Mouse (Mus musculus): ENCODE results near the gene Bcl2l10. TPM values are rescaled to one million over a fixed set of nuclear protein-coding genes. Genes with fewer than 3 reads are reported as not detected.

The Bcl2l10 gene
- polyA plus RNA-seq, 1 experiment from 2014 or later: not detected

DNA sequence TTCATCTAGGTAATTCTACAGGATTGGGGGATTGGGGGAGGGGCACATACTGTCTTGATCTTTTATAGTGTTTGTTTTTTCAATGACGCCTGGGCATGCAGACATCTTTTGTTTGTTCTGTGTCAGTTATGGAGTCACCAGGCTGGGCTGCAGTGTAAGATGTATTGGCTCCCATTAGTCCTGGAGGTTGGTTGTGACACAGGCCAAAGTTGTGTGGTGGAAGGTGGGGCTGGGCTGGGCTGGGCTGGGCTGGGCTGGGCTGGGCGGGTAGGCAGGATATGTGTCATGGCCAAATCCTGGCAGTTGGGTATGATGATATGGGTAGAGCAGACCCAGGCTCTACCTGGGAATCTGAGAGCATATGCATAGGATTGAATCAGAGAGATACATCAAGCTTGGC is 31.2 kb downstream of the Bcl2l10 start:
- Histone ChIP-seq H3K4me3 (no peak overlapping the region), H3K4me2 (replicated peaks) (no peak overlapping the region), H3K36me3 (no peaks in the 10 kb centered on the region), H3K9me3 (no peaks in the 10 kb centered on the region), H3K9ac (replicated peaks) (no peak overlapping the region), H3K27me3 (no peaks in the 10 kb centered on the region), H3K4me1 (no peaks in the 10 kb centered on the region), H3K27ac (replicated peaks) (no peak overlapping the region)
- WGBS: 92% methylated on average over 2 of the region's 2 CpGs
- no peak for ATAC-seq (ENCODE audit: low FRiP score, low read depth)

DNA sequence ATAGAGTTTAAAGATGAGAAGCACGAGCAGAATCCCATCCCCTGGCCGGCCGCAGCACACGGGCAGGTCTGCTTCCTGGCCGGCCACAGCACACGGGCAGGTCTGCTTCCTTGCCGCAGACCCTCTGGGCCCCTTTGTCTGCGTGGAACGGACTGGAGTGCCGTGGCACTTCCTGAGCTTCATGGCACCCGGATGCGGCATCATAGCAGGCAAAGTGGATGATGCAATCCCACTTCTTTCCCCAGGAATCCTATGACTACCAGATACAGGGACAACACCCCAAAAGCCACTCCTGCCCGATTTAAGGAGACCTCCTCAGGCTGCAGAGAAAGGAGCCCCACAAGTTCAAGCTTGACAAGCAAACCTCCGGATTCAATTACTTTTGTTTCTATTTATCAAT is 35.3 kb downstream of the Bcl2l10 start:
- H3K4me1 ChIP-seq: no peaks in the 10 kb centered on the region
- peaks cover 22% of the 10 kb centered on the region for H3K36me3 ChIP-seq
- no peak for ATAC-seq (ENCODE audit: low FRiP score, low read depth)
- no peaks in the 10 kb centered on the region for H3K9me3 ChIP-seq
- no peak overlapping the region for H3K9ac ChIP-seq (replicated peaks)
- H3K4me2 ChIP-seq (replicated peaks): no peak overlapping the region
- no peak overlapping the region for H3K27ac ChIP-seq (replicated peaks)
- no peaks in the 10 kb centered on the region for H3K27me3 ChIP-seq
- WGBS: 87% methylated on average over 14 of the region's 14 CpGs
- H3K4me3 ChIP-seq: no peak overlapping the region

- no peak for ATAC-seq (ENCODE audit: low FRiP score, low read depth)
- 86% methylated on average over 9 of the region's 9 CpGs for WGBS
- no peak overlapping the region for H3K9ac ChIP-seq (replicated peaks)
Measured at GRCm38 (mm10) chr9:75383785-75384184, 36.2 kb downstream of the Bcl2l10 start.

GRCm38 (mm10) chr9:75384337-75384962 is 36.9 kb downstream of the Bcl2l10 start:
- Histone ChIP-seq H3K4me1 (no peaks in the 10 kb centered on the region), H3K36me3 (peaks cover 35% of the 10 kb centered on the region), H3K4me2 (replicated peaks) (no peak overlapping the region), H3K27me3 (no peaks in the 10 kb centered on the region), H3K27ac (replicated peaks) (no peak overlapping the region), H3K4me3 (no peak overlapping the region), H3K9me3 (no peaks in the 10 kb centered on the region), H3K9ac (replicated peaks) (no peak overlapping the region)
- ATAC-seq (ENCODE audit: low FRiP score, low read depth): no peak
- 81% methylated on average over 3 of the region's 3 CpGs for WGBS

More at GRCm38 (mm10) chr9:75383785-75384184, 36.2 kb downstream of the Bcl2l10 start:
- Histone ChIP-seq H3K4me1 (no peaks in the 10 kb centered on the region), H3K36me3 (peaks cover 28% of the 10 kb centered on the region), H3K9me3 (no peaks in the 10 kb centered on the region), H3K4me3 (no peak overlapping the region), H3K27me3 (no peaks in the 10 kb centered on the region), H3K4me2 (replicated peaks) (no peak overlapping the region), H3K27ac (replicated peaks) (no peak overlapping the region)

DNA sequence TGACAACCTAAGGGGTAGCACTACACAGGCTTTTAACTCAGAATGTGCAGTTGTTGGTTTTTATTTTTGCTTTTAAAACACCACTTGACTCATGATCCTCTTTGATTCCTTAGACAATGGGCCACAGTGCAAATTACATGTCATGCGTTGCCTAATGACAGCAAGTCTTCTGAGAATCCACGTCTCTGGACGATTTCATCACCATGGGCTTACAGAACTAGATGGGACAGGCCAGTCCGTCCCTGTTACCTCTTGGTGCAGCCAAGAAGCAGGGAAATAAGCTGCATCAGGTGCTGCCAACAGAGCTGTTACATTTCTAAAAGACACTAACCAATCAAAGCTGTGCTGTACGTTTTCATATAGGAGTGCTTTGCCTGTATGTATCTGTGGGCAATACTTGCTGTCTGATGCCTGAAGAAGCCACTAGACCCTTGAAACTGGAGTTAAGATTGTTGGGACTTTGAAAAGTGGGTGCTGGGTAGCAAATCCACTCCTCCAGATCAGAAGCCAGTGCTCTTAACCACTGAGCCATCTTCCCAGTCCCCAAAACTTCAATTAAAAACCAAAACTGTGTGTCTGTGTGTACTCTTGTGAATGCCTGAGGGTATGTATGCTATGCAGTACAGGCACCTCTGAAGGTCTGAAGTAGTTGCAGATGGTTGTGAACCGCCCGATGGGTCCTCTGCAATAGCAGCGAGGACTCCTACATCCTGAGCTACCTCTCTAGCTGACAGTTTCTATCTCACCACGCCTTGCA is 37.8 kb downstream of the Bcl2l10 start:
- no peak for ATAC-seq (ENCODE audit: low FRiP score, low read depth)
- no peak overlapping the region for H3K9ac ChIP-seq (replicated peaks)
- no peaks in the 10 kb centered on the region for H3K4me1 ChIP-seq
- 85% methylated on average over 9 of the region's 9 CpGs for WGBS
- H3K4me3 ChIP-seq: no peak overlapping the region
- no peaks in the 10 kb centered on the region for H3K27me3 ChIP-seq
- peak overlapping the region; percentile 25; the same call in 1 of the 2 replicates for H3K27ac ChIP-seq (replicated peaks)
- no peaks in the 10 kb centered on the region for H3K9me3 ChIP-seq
- peaks cover 43% of the 10 kb centered on the region for H3K36me3 ChIP-seq
- H3K4me2 ChIP-seq (replicated peaks): no peak overlapping the region

DNA sequence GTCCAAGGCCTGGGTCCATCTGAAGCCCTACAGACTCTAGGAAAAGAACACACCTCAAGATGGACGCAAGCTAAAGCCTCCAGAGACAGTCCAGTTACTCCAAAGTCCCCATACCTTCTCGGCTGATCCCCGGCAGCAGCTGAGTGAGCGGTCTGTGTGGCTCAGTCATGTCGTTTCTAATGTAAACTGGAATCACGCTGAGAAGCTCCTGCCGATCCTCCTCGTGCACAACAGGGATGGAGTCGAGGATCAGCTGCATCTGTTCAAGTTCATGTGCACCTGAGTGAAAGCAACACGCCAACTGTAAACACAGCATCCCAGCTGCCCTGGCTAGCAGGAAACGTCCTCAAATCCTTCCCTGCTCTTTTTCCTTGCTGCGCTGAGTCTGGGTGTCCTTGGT is 45.7 kb downstream of the Bcl2l10 start:
- no peaks in the 10 kb centered on the region for H3K27me3 ChIP-seq
- H3K36me3 ChIP-seq: peaks cover 94% of the 10 kb centered on the region
- 85% methylated on average over 12 of the region's 12 CpGs for WGBS
- H3K9ac ChIP-seq (replicated peaks): no peak overlapping the region
- H3K27ac ChIP-seq (replicated peaks): no peak overlapping the region
- H3K4me2 ChIP-seq (replicated peaks): no peak overlapping the region
- H3K4me3 ChIP-seq: no peak overlapping the region
- no peak for ATAC-seq (ENCODE audit: low FRiP score, low read depth)
- no peaks in the 10 kb centered on the region; the same call in 1 of the 2 replicates for H3K4me1 ChIP-seq
- H3K9me3 ChIP-seq: no peaks in the 10 kb centered on the region

- no peaks in the 10 kb centered on the region for H3K27me3 ChIP-seq
- WGBS: 93% methylated on average over 6 of the region's 6 CpGs
- peaks cover 76% of the 10 kb centered on the region for H3K36me3 ChIP-seq
- no peak overlapping the region for H3K4me3 ChIP-seq
- no peak overlapping the region for H3K27ac ChIP-seq (replicated peaks)
- H3K9ac ChIP-seq (replicated peaks): no peak overlapping the region
- H3K4me1 ChIP-seq: peaks cover 5% of the 10 kb centered on the region; the same call in 1 of the 2 replicates
- ATAC-seq (ENCODE audit: low FRiP score, low read depth): no peak
- no peaks in the 10 kb centered on the region for H3K9me3 ChIP-seq
- no peak overlapping the region for H3K4me2 ChIP-seq (replicated peaks)
Measured at GRCm38 (mm10) chr9:75395971-75396370, 48.4 kb downstream of the Bcl2l10 start.

- no peak overlapping the region for H3K27ac ChIP-seq (replicated peaks)
- no peak overlapping the region for H3K9ac ChIP-seq (replicated peaks)
- WGBS: 96% methylated on average over 4 of the region's 4 CpGs
- H3K9me3 ChIP-seq: no peaks in the 10 kb centered on the region
- no peaks in the 10 kb centered on the region for H3K27me3 ChIP-seq
- H3K4me1 ChIP-seq: peaks cover 25% of the 10 kb centered on the region
- H3K4me3 ChIP-seq: no peak overlapping the region
- ATAC-seq (ENCODE audit: low FRiP score, low read depth): no peak
- peaks cover 48% of the 10 kb centered on the region for H3K36me3 ChIP-seq
- H3K4me2 ChIP-seq (replicated peaks): no peak overlapping the region
Measured at GRCm38 (mm10) chr9:75399069-75399468, 51.5 kb downstream of the Bcl2l10 start.

DNA sequence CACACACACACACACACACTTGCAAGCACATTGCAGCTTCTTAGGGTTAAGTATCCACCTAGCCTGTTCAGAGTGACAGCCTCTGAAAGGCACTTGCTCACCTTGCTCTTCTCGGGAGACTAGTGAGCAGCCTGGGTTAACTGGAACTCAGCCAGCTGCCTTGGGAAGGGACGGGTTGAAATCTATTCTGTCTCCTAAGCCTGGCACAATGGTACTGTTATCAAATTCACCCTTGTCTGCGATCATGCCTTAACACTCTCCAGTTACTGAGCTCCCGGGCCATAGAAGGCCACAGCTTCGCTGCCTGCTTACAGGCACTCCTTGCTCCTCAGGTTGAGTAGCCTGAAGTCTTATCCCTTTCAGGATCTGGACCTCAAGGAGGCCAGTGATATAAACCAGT is 53.1 kb downstream of the Bcl2l10 start:
- Histone ChIP-seq H3K9ac (replicated peaks) (no peak overlapping the region), H3K27me3 (no peaks in the 10 kb centered on the region), H3K4me2 (replicated peaks) (no peak overlapping the region), H3K36me3 (peaks cover 33% of the 10 kb centered on the region), H3K27ac (replicated peaks) (no peak overlapping the region), H3K4me3 (no peak overlapping the region), H3K4me1 (peaks cover 38% of the 10 kb centered on the region), H3K9me3 (no peaks in the 10 kb centered on the region)
- WGBS: 82% methylated on average over 5 of the region's 5 CpGs
- ATAC-seq (ENCODE audit: low FRiP score, low read depth): no peak

Other genes starting within 250 kb of the Bcl2l10 start
- gene Myo5c, start 115.7 kb upstream of the Bcl2l10 start, polyA plus RNA-seq (2016; fragmentation: Nextera tagmentation; extraction: Ambion mirVana): 0.98 and 1.8 TPM in 2 replicates
- gene Gnb5, start 41.5 kb upstream of the Bcl2l10 start, polyA plus RNA-seq (2016; fragmentation: Nextera tagmentation; extraction: Ambion mirVana): 33.8 and 36.0 TPM in 2 replicates
- 177 and 187 TPM in 2 replicates for gene Mapk6, start 62.2 kb downstream of the Bcl2l10 start, polyA plus RNA-seq (2016; fragmentation: Nextera tagmentation; extraction: Ambion mirVana)
- gene Leo1, start 93.8 kb downstream of the Bcl2l10 start, polyA plus RNA-seq (2016; fragmentation: Nextera tagmentation; extraction: Ambion mirVana): 51.3 and 51.6 TPM in 2 replicates
- 76.4 and 80.8 TPM in 2 replicates for gene Tmod3, start 211.9 kb downstream of the Bcl2l10 start, polyA plus RNA-seq (2016; fragmentation: Nextera tagmentation; extraction: Ambion mirVana)

Data from midbrain, embryonic 12.5 days (tissue).